Comparison of ENCODE assay signal across 8 mouse cellular contexts in genomic region chr8:80739932-80740331, GRCm38 (mm10). TPM values are rescaled to one million over a fixed set of nuclear protein-coding genes. Genes with fewer than 3 reads are reported as not detected.
A peak's percentile ranks its signal among the peaks of the same experiment; 100 is the strongest.
DNase-seq lines count a peak whose midpoint lies in the region; ATAC-seq and TF ChIP-seq lines count a peak whose summit lies in the region.

No protein-coding gene starts in this region.

- no peaks in the 10 kb centered on the region for H3K9me3 ChIP-seq in forebrain, embryonic 10.5 days
- H3K9me3 ChIP-seq in limb, embryonic 14.5 days (ENCODE audit: control insufficient read depth, low read length), result no peaks in the 10 kb centered on the region
- H3K9me3 ChIP-seq in stomach, embryonic 14.5 days (ENCODE audit: control insufficient read depth, low read depth, low read length), result no peaks in the 10 kb centered on the region

- H3K4me3 ChIP-seq in forebrain, embryonic 10.5 days, result peak overlapping the region; percentile 84
- peak overlapping the region; percentile 89 for H3K4me3 ChIP-seq in limb, embryonic 14.5 days (replicated peaks; ENCODE audit: low read length)
- peak overlapping the region; percentile 94 for H3K4me3 ChIP-seq in stomach, embryonic 14.5 days (ENCODE audit: low read depth, low read length)

- DNase-seq in ovary, postnatal 14 days (ENCODE audit: low spot score), result peak; percentile 6
- DNase-seq in ovary, adult 18-20 months (ENCODE audit: low spot score), result no peak
- no peak for DNase-seq in forebrain, embryonic 10.5 days (ENCODE audit: extremely low spot score, low spot score)
- DNase-seq in limb, embryonic 14.5 days (ENCODE audit: low spot score), result no peak
- DNase-seq in spleen, postnatal 14 days (ENCODE audit: low spot score in 2 of 2), result no peak
- no peak for DNase-seq in thymus, postnatal 36 days
- DNase-seq in left cerebral cortex, adult 9 months (ENCODE audit: low spot score in 2 of 2), result no peak

- no peaks in the 10 kb centered on the region for H3K27me3 ChIP-seq in forebrain, embryonic 10.5 days (ENCODE audit: poor library complexity, severe bottlenecking)
- H3K27me3 ChIP-seq in limb, embryonic 14.5 days (ENCODE audit: control insufficient read depth, insufficient read depth, low read length), result no peaks in the 10 kb centered on the region
- H3K27me3 ChIP-seq in stomach, embryonic 14.5 days (ENCODE audit: control insufficient read depth, insufficient read depth, low read length), result no peaks in the 10 kb centered on the region

- WGBS in forebrain, embryonic 10.5 days, result 15% methylated on average over 14 of the region's 14 CpGs
- WGBS in limb, embryonic 14.5 days, result 14% methylated on average over 14 of the region's 14 CpGs
- WGBS in stomach, embryonic 14.5 days, result 12% methylated on average over 14 of the region's 14 CpGs

- peaks cover 17% of the 10 kb centered on the region for H3K4me1 ChIP-seq in forebrain, embryonic 10.5 days
- peaks cover 5% of the 10 kb centered on the region for H3K4me1 ChIP-seq in limb, embryonic 14.5 days (ENCODE audit: control insufficient read depth, insufficient read depth, low read length)
- H3K4me1 ChIP-seq in stomach, embryonic 14.5 days (ENCODE audit: control insufficient read depth, insufficient read depth, low read length), result peaks cover 4% of the 10 kb centered on the region

- peaks cover 15% of the 10 kb centered on the region for H3K36me3 ChIP-seq in forebrain, embryonic 10.5 days (replicated peaks)
- H3K36me3 ChIP-seq in limb, embryonic 14.5 days (ENCODE audit: control insufficient read depth, insufficient read depth, low read length), result peaks cover 9% of the 10 kb centered on the region
- H3K36me3 ChIP-seq in stomach, embryonic 14.5 days (ENCODE audit: control insufficient read depth, insufficient read depth, low read length), result peaks cover 6% of the 10 kb centered on the region; the same call in 1 of the 2 replicates

- peak overlapping the region; percentile 61 for H3K9ac ChIP-seq in limb, embryonic 14.5 days (ENCODE audit: low read depth, low read length, severe bottlenecking)
- H3K9ac ChIP-seq in stomach, embryonic 14.5 days (replicated peaks; ENCODE audit: low read depth, low read length), result peak overlapping the region; percentile 21; the same call in 1 of the 2 replicates

- no peak for TF ChIP-seq POLR2A in limb, embryonic 14.5 days (IDR thresholded peaks at IDR 0.05; ENCODE audit: borderline replicate concordance, extremely low read depth, insufficient read depth, insufficient read length)

- peak overlapping the region; percentile 98 for H3K27ac ChIP-seq in forebrain, embryonic 10.5 days
- peak overlapping the region; percentile 89 for H3K27ac ChIP-seq in limb, embryonic 14.5 days (replicated peaks; ENCODE audit: low read depth, low read length)
- H3K27ac ChIP-seq in stomach, embryonic 14.5 days (ENCODE audit: low read length), result peak overlapping the region; percentile 91

- peak; percentile 17; the same call in 1 of the 2 replicates for ATAC-seq in limb, embryonic 14.5 days (ENCODE audit: low FRiP score, low read depth)
- peak; percentile 35; the same call in 1 of the 2 replicates for ATAC-seq in stomach, embryonic 14.5 days (ENCODE audit: insufficient number of reproducible peaks, insufficient read depth, low FRiP score, low read depth)

- H3K4me2 ChIP-seq in limb, embryonic 14.5 days (replicated peaks; ENCODE audit: low read depth, low read length, severe bottlenecking), result peak overlapping the region; percentile 50
- peak overlapping the region; percentile 46 for H3K4me2 ChIP-seq in stomach, embryonic 14.5 days (replicated peaks; ENCODE audit: low read depth, low read length)

RNA-seq across cellular contexts. Expression of gene Smarca5, which starts 0.6 kb away (rescaled TPM):
- 111 and 120 TPM in 2 replicates for polyA plus RNA-seq in forebrain, embryonic 10.5 days (2016; fragmentation: Nextera tagmentation; extraction: Ambion mirVana)
- 19.5 and 24.6 TPM in 2 replicates for polyA plus RNA-seq in limb, embryonic 14.5 days (2012; rRNA removed)
- polyA plus RNA-seq in limb, embryonic 14.5 days (2014; fragmentation: Nextera tagmentation; extraction: Ambion mirVana), result 78.1 and 83.1 TPM in 2 replicates
- polyA plus RNA-seq in stomach, embryonic 14.5 days (2014; fragmentation: Nextera tagmentation; extraction: Ambion mirVana), result 70.7 and 84.1 TPM in 2 replicates
